Mouse (Mus musculus): ENCODE results near the gene Col8a2.
A peak's percentile ranks its signal among the peaks of the same experiment; 100 is the strongest.

The Col8a2 gene

GRCm38 (mm10) chr4:126331751-126332150 lies 45.2 kb downstream of the Col8a2 start:
- DNase-seq (ENCODE audit: low read depth) = no peak

- DNase-seq (ENCODE audit: low read depth) = peak; percentile 78
These were observed 45.8 kb downstream of the Col8a2 start for GRCm38 (mm10) chr4:126332358-126332757.

- peak; percentile 69 for DNase-seq (ENCODE audit: low read depth)
These were observed 52.9 kb downstream of the Col8a2 start for GRCm38 (mm10) chr4:126339461-126339860.

DNA sequence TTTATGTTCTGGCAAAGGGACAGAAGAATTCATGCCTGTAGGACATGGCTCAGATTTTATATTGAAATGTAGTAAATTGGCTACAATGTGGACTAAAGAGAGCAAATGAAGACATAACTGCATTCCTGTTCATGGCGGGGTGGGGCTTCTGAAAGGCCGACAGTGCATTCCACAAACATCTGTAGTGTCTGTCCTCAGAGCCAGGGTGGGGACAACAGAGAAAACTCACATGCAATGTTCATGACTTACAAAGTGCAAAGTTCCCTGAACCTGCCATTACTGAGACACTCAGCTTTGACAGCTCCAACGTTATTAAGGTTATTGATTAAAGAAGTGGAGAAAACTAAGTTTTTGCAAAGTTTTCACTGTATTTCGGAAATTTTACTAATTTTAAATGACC lies 56.9 kb downstream of the Col8a2 start:
- DNase-seq (ENCODE audit: low read depth) = no peak

DNA sequence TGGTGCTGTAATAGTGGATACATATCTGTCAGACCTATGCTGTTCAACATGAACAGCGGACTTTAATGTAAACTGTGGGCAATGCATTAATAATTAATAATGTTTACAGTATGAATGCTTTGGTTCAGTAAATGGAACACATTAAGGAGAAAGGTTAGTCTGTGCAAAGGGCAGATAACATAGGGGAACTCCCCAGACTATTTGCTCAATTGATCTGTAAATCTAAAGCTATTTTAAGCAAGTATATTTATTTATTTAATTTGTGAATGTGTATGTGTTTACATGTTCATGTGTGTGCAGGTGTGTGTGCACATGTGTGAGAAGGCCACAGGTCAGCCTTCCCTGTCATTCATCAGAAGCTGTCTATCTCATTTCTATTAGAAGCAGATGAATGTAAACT lies 73.5 kb downstream of the Col8a2 start:
- no peak for DNase-seq (ENCODE audit: low read depth)
